Mouse (Mus musculus): Measurements from ENCODE around the gene Pde4d. TPM values are rescaled to one million over a fixed set of nuclear protein-coding genes. Genes with fewer than 3 reads are reported as not detected.

The Pde4d gene
- polyA plus RNA-seq, 2 experiments, result 11.7 to 17.3 TPM

- TF ChIP-seq POLR2A (IDR thresholded peaks at IDR 0.05; ENCODE audit: borderline replicate concordance, extremely low read depth, insufficient read depth, insufficient read length), result no peak
- DNase-seq (ENCODE audit: low spot score), result no peak
- Histone ChIP-seq H3K36me3 (ENCODE audit: control insufficient read depth, insufficient read depth, low read length) (no peaks in the 10 kb centered on the region), H3K27ac (replicated peaks; ENCODE audit: low read depth, low read length) (no peak overlapping the region), H3K4me2 (replicated peaks; ENCODE audit: low read depth, low read length, severe bottlenecking) (no peak overlapping the region), H3K4me3 (replicated peaks; ENCODE audit: low read length) (no peak overlapping the region), H3K4me1 (ENCODE audit: control insufficient read depth, insufficient read depth, low read length) (no peaks in the 10 kb centered on the region), H3K27me3 (ENCODE audit: control insufficient read depth, insufficient read depth, low read length) (no peaks in the 10 kb centered on the region), H3K9me3 (ENCODE audit: control insufficient read depth, low read length) (no peaks in the 10 kb centered on the region), H3K9ac (ENCODE audit: low read depth, low read length, severe bottlenecking) (no peak overlapping the region)
- 86% methylated on average over 8 of the region's 8 CpGs for WGBS
- ATAC-seq (ENCODE audit: low FRiP score, low read depth), result no peak
Measured at GRCm38 (mm10) chr13:108824638-108825310, 375.0 kb downstream of the Pde4d start.

GRCm38 (mm10) chr13:108825501-108825900, 375.8 kb downstream of the Pde4d start:
- 89% methylated on average over 6 of the region's 6 CpGs for WGBS
- H3K9me3 ChIP-seq (ENCODE audit: control insufficient read depth, low read length), result no peaks in the 10 kb centered on the region
- no peaks in the 10 kb centered on the region for H3K27me3 ChIP-seq (ENCODE audit: control insufficient read depth, insufficient read depth, low read length)
- H3K4me3 ChIP-seq (replicated peaks; ENCODE audit: low read length), result no peak overlapping the region
- TF ChIP-seq POLR2A (IDR thresholded peaks at IDR 0.05; ENCODE audit: borderline replicate concordance, extremely low read depth, insufficient read depth, insufficient read length), result no peak
- no peaks in the 10 kb centered on the region for H3K36me3 ChIP-seq (ENCODE audit: control insufficient read depth, insufficient read depth, low read length)
- no peak overlapping the region for H3K9ac ChIP-seq (ENCODE audit: low read depth, low read length, severe bottlenecking)
- no peak overlapping the region for H3K27ac ChIP-seq (replicated peaks; ENCODE audit: low read depth, low read length)
- no peaks in the 10 kb centered on the region for H3K4me1 ChIP-seq (ENCODE audit: control insufficient read depth, insufficient read depth, low read length)
- DNase-seq (ENCODE audit: low spot score) (no peak), ATAC-seq (ENCODE audit: low FRiP score, low read depth) (no peak)
- no peak overlapping the region for H3K4me2 ChIP-seq (replicated peaks; ENCODE audit: low read depth, low read length, severe bottlenecking)

GRCm38 (mm10) chr13:108834197-108834596, 384.4 kb downstream of the Pde4d start:
- TF ChIP-seq POLR2A (IDR thresholded peaks at IDR 0.05; ENCODE audit: borderline replicate concordance, extremely low read depth, insufficient read depth, insufficient read length), result no peak
- ATAC-seq (ENCODE audit: low FRiP score, low read depth) (no peak), DNase-seq (ENCODE audit: low spot score) (no peak)
- Histone ChIP-seq H3K36me3 (ENCODE audit: control insufficient read depth, insufficient read depth, low read length) (no peaks in the 10 kb centered on the region), H3K4me3 (replicated peaks; ENCODE audit: low read length) (no peak overlapping the region), H3K4me2 (replicated peaks; ENCODE audit: low read depth, low read length, severe bottlenecking) (no peak overlapping the region), H3K27me3 (ENCODE audit: control insufficient read depth, insufficient read depth, low read length) (no peaks in the 10 kb centered on the region), H3K27ac (replicated peaks; ENCODE audit: low read depth, low read length) (no peak overlapping the region), H3K9ac (ENCODE audit: low read depth, low read length, severe bottlenecking) (no peak overlapping the region), H3K4me1 (ENCODE audit: control insufficient read depth, insufficient read depth, low read length) (no peaks in the 10 kb centered on the region), H3K9me3 (ENCODE audit: control insufficient read depth, low read length) (no peaks in the 10 kb centered on the region)
- WGBS, result 100% methylated on average over 1 of the region's 1 CpGs

GRCm38 (mm10) chr13:108836314-108836713, 386.6 kb downstream of the Pde4d start:
- no peak for ATAC-seq (ENCODE audit: low FRiP score, low read depth)
- WGBS, result 78% methylated on average over 3 of the region's 3 CpGs

GRCm38 (mm10) chr13:108839142-108839541, 389.4 kb downstream of the Pde4d start:
- H3K4me3 ChIP-seq (replicated peaks; ENCODE audit: low read length), result no peak overlapping the region
- WGBS, result 58% methylated on average over 7 of the region's 7 CpGs
- no peak for TF ChIP-seq POLR2A (IDR thresholded peaks at IDR 0.05; ENCODE audit: borderline replicate concordance, extremely low read depth, insufficient read depth, insufficient read length)
- DNase-seq (ENCODE audit: low spot score), result no peak
- H3K27ac ChIP-seq (replicated peaks; ENCODE audit: low read depth, low read length), result no peak overlapping the region
- H3K9me3 ChIP-seq (ENCODE audit: control insufficient read depth, low read length), result no peaks in the 10 kb centered on the region
- no peaks in the 10 kb centered on the region for H3K36me3 ChIP-seq (ENCODE audit: control insufficient read depth, insufficient read depth, low read length)
- no peak for ATAC-seq (ENCODE audit: low FRiP score, low read depth)
- no peak overlapping the region for H3K4me2 ChIP-seq (replicated peaks; ENCODE audit: low read depth, low read length, severe bottlenecking)
- H3K4me1 ChIP-seq (ENCODE audit: control insufficient read depth, insufficient read depth, low read length), result no peaks in the 10 kb centered on the region
- no peak overlapping the region for H3K9ac ChIP-seq (ENCODE audit: low read depth, low read length, severe bottlenecking)
- H3K27me3 ChIP-seq (ENCODE audit: control insufficient read depth, insufficient read depth, low read length), result no peaks in the 10 kb centered on the region

More at GRCm38 (mm10) chr13:108836314-108836713, 386.6 kb downstream of the Pde4d start:
- H3K4me3 ChIP-seq (replicated peaks; ENCODE audit: low read length), result no peak overlapping the region
- no peak overlapping the region for H3K27ac ChIP-seq (replicated peaks; ENCODE audit: low read depth, low read length)
- no peak overlapping the region for H3K4me2 ChIP-seq (replicated peaks; ENCODE audit: low read depth, low read length, severe bottlenecking)
- no peak for TF ChIP-seq POLR2A (IDR thresholded peaks at IDR 0.05; ENCODE audit: borderline replicate concordance, extremely low read depth, insufficient read depth, insufficient read length)
- no peaks in the 10 kb centered on the region for H3K36me3 ChIP-seq (ENCODE audit: control insufficient read depth, insufficient read depth, low read length)
- DNase-seq (ENCODE audit: low spot score), result no peak
- H3K9me3 ChIP-seq (ENCODE audit: control insufficient read depth, low read length), result no peaks in the 10 kb centered on the region
- no peaks in the 10 kb centered on the region for H3K27me3 ChIP-seq (ENCODE audit: control insufficient read depth, insufficient read depth, low read length)
- no peaks in the 10 kb centered on the region for H3K4me1 ChIP-seq (ENCODE audit: control insufficient read depth, insufficient read depth, low read length)
- no peak overlapping the region for H3K9ac ChIP-seq (ENCODE audit: low read depth, low read length, severe bottlenecking)

Data from limb, embryonic 14.5 days (tissue).